Comparison of ENCODE assay signal across 21 mouse cellular contexts in the genomic region with DNA sequence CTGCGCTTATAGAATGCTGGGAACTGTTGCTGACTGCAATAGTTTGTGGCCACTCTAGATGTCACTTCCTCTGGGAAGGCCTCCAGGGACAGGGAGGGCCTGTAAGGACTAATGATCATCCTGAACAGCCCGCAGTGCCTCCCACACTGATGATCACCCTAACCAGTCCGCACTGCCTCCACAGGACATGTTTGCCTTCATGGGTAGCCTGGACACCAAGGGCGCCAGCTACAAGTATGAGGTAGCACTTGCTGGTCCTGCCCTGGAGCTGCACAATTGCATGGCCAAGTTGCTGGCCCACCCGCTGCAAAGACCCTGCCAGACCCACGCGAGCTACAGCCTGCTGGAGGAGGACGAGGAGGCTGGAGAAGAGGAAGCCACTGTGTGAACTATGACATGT. TPM values are rescaled to one million over a fixed set of nuclear protein-coding genes. Genes with fewer than 3 reads are reported as not detected.
DNase-seq lines count a peak whose midpoint lies in the region; ATAC-seq and TF ChIP-seq lines count a peak whose summit lies in the region.
"Had no signal": no experiment of that assay in that cellular context is flagged by ENCODE, and none has a peak within 500 bp of the region (broad histone marks: within the 10 kb centered on the region; RNA-seq: fewer than 3 reads in every experiment).

No protein-coding gene starts in this region.

- no peak for TF ChIP-seq CTCF in liver, postnatal 0 days (IDR thresholded peaks at IDR 0.05; ENCODE audit: low read depth)
- TF ChIP-seq CTCF in G1E (IDR thresholded peaks at IDR 0.05; ENCODE audit: low read depth, low read length), result no peak

- no peak overlapping the region for H3K9ac ChIP-seq in forebrain, embryonic 13.5 days
- no peak overlapping the region for H3K9ac ChIP-seq in liver, embryonic 12.5 days
- H3K9ac ChIP-seq in liver, postnatal 0 days (replicated peaks), result no peak overlapping the region
- H3K9ac ChIP-seq in intestine, embryonic 16.5 days (ENCODE audit: low read depth, low read length), result no peak overlapping the region
- no peak overlapping the region for H3K9ac ChIP-seq in hindbrain, embryonic 12.5 days
- H3K9ac ChIP-seq: forebrain, embryonic 15.5 days; heart, embryonic 12.5 days had no signal

- whole genome bisulfite sequencing in forebrain, embryonic 10.5 days, result 88% methylated on average over 8 of the region's 8 CpGs
- WGBS in forebrain, embryonic 13.5 days, result 96% methylated on average over 8 of the region's 8 CpGs
- WGBS in liver, embryonic 12.5 days (ENCODE audit: insufficient replicate concordance), result 77% methylated on average over 8 of the region's 8 CpGs
- 76% methylated on average over 8 of the region's 8 CpGs for WGBS in liver, postnatal 0 days (ENCODE audit: insufficient replicate concordance)
- WGBS in intestine, embryonic 16.5 days, result 87% methylated on average over 8 of the region's 8 CpGs
- WGBS in hindbrain, embryonic 12.5 days, result 90% methylated on average over 8 of the region's 8 CpGs

- 0 out of 2 replicates have a peak overlapping the region, but pooled peaks have one; percentile 3 for H3K4me3 ChIP-seq in forebrain, embryonic 10.5 days
- no peak overlapping the region for H3K4me3 ChIP-seq in forebrain, embryonic 13.5 days
- no peak overlapping the region for H3K4me3 ChIP-seq in liver, embryonic 12.5 days
- H3K4me3 ChIP-seq in liver, postnatal 0 days (ENCODE audit: low read depth, low read length), result no peak overlapping the region
- H3K4me3 ChIP-seq in G1E (ENCODE audit: low read depth, low read length), result peak overlapping the region; percentile 61; the same call in 1 of the 2 replicates
- no peak overlapping the region for H3K4me3 ChIP-seq in intestine, embryonic 16.5 days (ENCODE audit: low read length)
- H3K4me3 ChIP-seq in hindbrain, embryonic 12.5 days, result no peak overlapping the region
- H3K4me3 ChIP-seq: forebrain, embryonic 15.5 days; heart, embryonic 12.5 days had no signal

- peak; percentile 13 for DNase-seq in forebrain, embryonic 10.5 days (ENCODE audit: extremely low spot score, low spot score)
- no peak for DNase-seq in liver, postnatal 0 days
- no peak for DNase-seq in G1E (ENCODE audit: low spot score)
- no peak for DNase-seq in left cerebral cortex, postnatal 25 days (ENCODE audit: low spot score in 2 of 2)
- DNase-seq: adrenal gland, postnatal 10 days; B cell, adult 2 months; heart, postnatal 10 days; kidney, adult 9 months; kidney, postnatal 14 days; lung, adult 18-20 months; lung, postnatal 10 days; thymus, postnatal 14 days had no signal

- no peaks in the 10 kb centered on the region for H3K9me3 ChIP-seq in forebrain, embryonic 10.5 days
- H3K9me3 ChIP-seq in forebrain, embryonic 13.5 days (replicated peaks), result no peaks in the 10 kb centered on the region
- H3K9me3 ChIP-seq in liver, embryonic 12.5 days (replicated peaks), result no peaks in the 10 kb centered on the region
- no peaks in the 10 kb centered on the region for H3K9me3 ChIP-seq in liver, postnatal 0 days (ENCODE audit: low read length)
- no peaks in the 10 kb centered on the region for H3K9me3 ChIP-seq in G1E (replicated peaks)
- no peaks in the 10 kb centered on the region for H3K9me3 ChIP-seq in intestine, embryonic 16.5 days (ENCODE audit: control insufficient read depth, low read length)
- no peaks in the 10 kb centered on the region for H3K9me3 ChIP-seq in hindbrain, embryonic 12.5 days (replicated peaks)
- H3K9me3 ChIP-seq: forebrain, embryonic 15.5 days; heart, embryonic 12.5 days had no signal

- no peak overlapping the region for H3K27ac ChIP-seq in forebrain, embryonic 10.5 days
- H3K27ac ChIP-seq in forebrain, embryonic 13.5 days, result no peak overlapping the region
- 0 out of 2 replicates have a peak overlapping the region, but pooled peaks have one; percentile 23 for H3K27ac ChIP-seq in liver, embryonic 12.5 days
- H3K27ac ChIP-seq in liver, postnatal 0 days (ENCODE audit: low read depth), result no peak overlapping the region
- H3K27ac ChIP-seq in intestine, embryonic 16.5 days (ENCODE audit: low read length), result peak overlapping the region; percentile 66
- H3K27ac ChIP-seq in hindbrain, embryonic 12.5 days, result no peak overlapping the region
- H3K27ac ChIP-seq: forebrain, embryonic 15.5 days had no signal

- intact Hi-C loops in left cerebral cortex, postnatal 25 days (cut with DNase I), result no loop called here

- TF ChIP-seq EP300 in liver, postnatal 0 days (IDR thresholded peaks at IDR 0.05; ENCODE audit: low read depth), result no peak

- peaks cover 30% of the 10 kb centered on the region for H3K4me1 ChIP-seq in forebrain, embryonic 10.5 days
- peaks cover 22% of the 10 kb centered on the region for H3K4me1 ChIP-seq in forebrain, embryonic 13.5 days
- peaks cover 41% of the 10 kb centered on the region for H3K4me1 ChIP-seq in liver, embryonic 12.5 days
- H3K4me1 ChIP-seq in liver, postnatal 0 days (ENCODE audit: insufficient read depth), result peaks cover 20% of the 10 kb centered on the region
- peaks cover 73% of the 10 kb centered on the region for H3K4me1 ChIP-seq in G1E (ENCODE audit: insufficient read depth, low read depth, low read length)
- H3K4me1 ChIP-seq in intestine, embryonic 16.5 days (ENCODE audit: control insufficient read depth, insufficient read depth, low read length), result peaks cover 25% of the 10 kb centered on the region
- H3K4me1 ChIP-seq in hindbrain, embryonic 12.5 days, result peaks cover 16% of the 10 kb centered on the region

- no peak overlapping the region for H3K4me2 ChIP-seq in forebrain, embryonic 13.5 days
- no peak overlapping the region for H3K4me2 ChIP-seq in liver, embryonic 12.5 days
- no peak overlapping the region for H3K4me2 ChIP-seq in liver, postnatal 0 days (ENCODE audit: low read depth, low read length)
- no peak overlapping the region for H3K4me2 ChIP-seq in intestine, embryonic 16.5 days (ENCODE audit: low read depth, low read length)
- no peak overlapping the region for H3K4me2 ChIP-seq in hindbrain, embryonic 12.5 days (replicated peaks)
- H3K4me2 ChIP-seq: forebrain, embryonic 15.5 days; heart, embryonic 12.5 days had no signal

- H3K36me3 ChIP-seq in forebrain, embryonic 10.5 days (replicated peaks), result peaks cover 57% of the 10 kb centered on the region
- H3K36me3 ChIP-seq in forebrain, embryonic 13.5 days (ENCODE audit: poor library complexity, severe bottlenecking), result peaks cover 35% of the 10 kb centered on the region
- H3K36me3 ChIP-seq in liver, embryonic 12.5 days, result peaks cover 57% of the 10 kb centered on the region
- peaks cover 33% of the 10 kb centered on the region for H3K36me3 ChIP-seq in liver, postnatal 0 days (replicated peaks; ENCODE audit: insufficient read depth, low read length)
- peaks cover 76% of the 10 kb centered on the region for H3K36me3 ChIP-seq in G1E (replicated peaks)
- peaks cover 7% of the 10 kb centered on the region for H3K36me3 ChIP-seq in intestine, embryonic 16.5 days (ENCODE audit: control insufficient read depth, insufficient read depth, low read length)
- H3K36me3 ChIP-seq in hindbrain, embryonic 12.5 days, result peaks cover 17% of the 10 kb centered on the region

- no peak for ATAC-seq in forebrain, embryonic 13.5 days
- ATAC-seq in liver, embryonic 12.5 days, result no peak
- ATAC-seq in liver, postnatal 0 days, result no peak
- no peak for ATAC-seq in G1E (ENCODE audit: extremely low read depth, insufficient number of reproducible peaks, low FRiP score, poor library complexity, severe bottlenecking)
- ATAC-seq in intestine, embryonic 16.5 days, result no peak
- ATAC-seq in hindbrain, embryonic 12.5 days (ENCODE audit: low FRiP score), result no peak
- ATAC-seq: forebrain, embryonic 15.5 days had no signal

- H3K27me3 ChIP-seq in forebrain, embryonic 10.5 days (ENCODE audit: poor library complexity, severe bottlenecking), result no peaks in the 10 kb centered on the region
- no peaks in the 10 kb centered on the region for H3K27me3 ChIP-seq in forebrain, embryonic 13.5 days
- H3K27me3 ChIP-seq in liver, embryonic 12.5 days (replicated peaks), result no peaks in the 10 kb centered on the region
- H3K27me3 ChIP-seq in liver, postnatal 0 days (ENCODE audit: insufficient read depth, low read length), result no peaks in the 10 kb centered on the region
- no peaks in the 10 kb centered on the region for H3K27me3 ChIP-seq in G1E (ENCODE audit: insufficient read depth, low read length)
- H3K27me3 ChIP-seq in intestine, embryonic 16.5 days (replicated peaks; ENCODE audit: control insufficient read depth, insufficient read depth, low read length), result no peaks in the 10 kb centered on the region
- no peaks in the 10 kb centered on the region for H3K27me3 ChIP-seq in hindbrain, embryonic 12.5 days
- H3K27me3 ChIP-seq: CH12.LX; forebrain, embryonic 15.5 days; heart, embryonic 12.5 days had no signal

RNA-seq across cellular contexts. Expression of a gene that starts 1.8 kb away (rescaled TPM):
- 47.3 and 51.2 TPM in 2 replicates for polyA plus RNA-seq in forebrain, embryonic 10.5 days (2016; fragmentation: Nextera tagmentation; extraction: Ambion mirVana)
- 30.9 and 32.3 TPM in 2 replicates for polyA plus RNA-seq in forebrain, embryonic 13.5 days (2015; fragmentation: Nextera tagmentation; extraction: Ambion mirVana)
- polyA plus RNA-seq in liver, embryonic 12.5 days (2016; fragmentation: Nextera tagmentation; extraction: Ambion mirVana), result 57.9 and 58.3 TPM in 2 replicates
- 11.4 and 11.9 TPM in 2 replicates for polyA plus RNA-seq in liver, postnatal 0 days (2015; fragmentation: Nextera tagmentation; extraction: Ambion mirVana)
- total RNA-seq in G1E (2014; fragmentation: Nextera tagmentation) (5.9 and 16.2 TPM in 2 replicates), G1E (2017) (9.8 and 12.1 TPM in 2 replicates)
- 13.7 and 15.1 TPM in 2 replicates for polyA plus RNA-seq in G1E (2012)
- polyA plus RNA-seq in intestine, embryonic 16.5 days (2015; fragmentation: Nextera tagmentation; extraction: Ambion mirVana), result 32.0 and 39.4 TPM in 2 replicates
- polyA plus RNA-seq in hindbrain, embryonic 12.5 days (2016; fragmentation: Nextera tagmentation; extraction: Ambion mirVana), result 22.0 and 26.4 TPM in 2 replicates
- total RNA-seq in left cerebral cortex, postnatal 25 days (2021), result under 1 TPM; 0.28 to 0.41 TPM
- total RNA-seq: gastrocnemius, adult 8-10 months had no signal

RNA-seq across cellular contexts. Expression of a gene that starts 7.3 kb away (rescaled TPM):
- polyA plus RNA-seq in forebrain, embryonic 10.5 days (2016; fragmentation: Nextera tagmentation; extraction: Ambion mirVana), result 106 and 108 TPM in 2 replicates
- 99.2 and 101 TPM in 2 replicates for polyA plus RNA-seq in forebrain, embryonic 13.5 days (2015; fragmentation: Nextera tagmentation; extraction: Ambion mirVana)
- polyA plus RNA-seq in liver, embryonic 12.5 days (2016; fragmentation: Nextera tagmentation; extraction: Ambion mirVana), result 79.0 and 82.6 TPM in 2 replicates
- 40.0 and 40.7 TPM in 2 replicates for polyA plus RNA-seq in liver, postnatal 0 days (2015; fragmentation: Nextera tagmentation; extraction: Ambion mirVana)
- total RNA-seq in G1E (2014; fragmentation: Nextera tagmentation) (58.4 and 83.8 TPM in 2 replicates), G1E (2017) (90.3 and 92.1 TPM in 2 replicates)
- 106 and 107 TPM in 2 replicates for polyA plus RNA-seq in G1E (2012)
- 84.7 and 86.9 TPM in 2 replicates for polyA plus RNA-seq in intestine, embryonic 16.5 days (2015; fragmentation: Nextera tagmentation; extraction: Ambion mirVana)
- 91.1 and 104 TPM in 2 replicates for polyA plus RNA-seq in hindbrain, embryonic 12.5 days (2016; fragmentation: Nextera tagmentation; extraction: Ambion mirVana)
- total RNA-seq in left cerebral cortex, postnatal 25 days (2021), result 100 to 1,000 TPM; 111 to 117 TPM

RNA-seq across cellular contexts. Expression of a gene that starts 8.4 kb away (rescaled TPM):
- polyA plus RNA-seq in forebrain, embryonic 10.5 days (2016; fragmentation: Nextera tagmentation; extraction: Ambion mirVana), result 5.8 and 5.9 TPM in 2 replicates
- polyA plus RNA-seq in forebrain, embryonic 13.5 days (2015; fragmentation: Nextera tagmentation; extraction: Ambion mirVana), result 3.7 and 4.2 TPM in 2 replicates
- 3.6 and 4.0 TPM in 2 replicates for polyA plus RNA-seq in liver, embryonic 12.5 days (2016; fragmentation: Nextera tagmentation; extraction: Ambion mirVana)
- polyA plus RNA-seq in liver, postnatal 0 days (2015; fragmentation: Nextera tagmentation; extraction: Ambion mirVana), result 4.6 and 5.6 TPM in 2 replicates
- not detected in 2 replicates for total RNA-seq in G1E (2014; fragmentation: Nextera tagmentation)
- 0.06 and 0.11 TPM in 2 replicates for total RNA-seq in G1E (2017)
- 0.08 and 0.09 TPM in 2 replicates for polyA plus RNA-seq in G1E (2012)
- polyA plus RNA-seq in intestine, embryonic 16.5 days (2015; fragmentation: Nextera tagmentation; extraction: Ambion mirVana), result 10.8 and 10.9 TPM in 2 replicates
- polyA plus RNA-seq in hindbrain, embryonic 12.5 days (2016; fragmentation: Nextera tagmentation; extraction: Ambion mirVana), result 5.7 and 6.8 TPM in 2 replicates
- total RNA-seq in left cerebral cortex, postnatal 25 days (2021), result 1 to 10 TPM; 4.9 to 5.0 TPM
- total RNA-seq: CH12.LX; megakaryocyte-erythroid progenitor cell, adult 5-6 weeks had no signal

RNA-seq across cellular contexts. Expression of a gene that starts 22.3 kb away (rescaled TPM):
- polyA plus RNA-seq in forebrain, embryonic 10.5 days (2016; fragmentation: Nextera tagmentation; extraction: Ambion mirVana), result 47.8 and 49.0 TPM in 2 replicates
- 11.6 and 12.9 TPM in 2 replicates for polyA plus RNA-seq in forebrain, embryonic 13.5 days (2015; fragmentation: Nextera tagmentation; extraction: Ambion mirVana)
- 35.3 and 38.8 TPM in 2 replicates for polyA plus RNA-seq in liver, embryonic 12.5 days (2016; fragmentation: Nextera tagmentation; extraction: Ambion mirVana)
- 38.0 and 46.6 TPM in 2 replicates for polyA plus RNA-seq in liver, postnatal 0 days (2015; fragmentation: Nextera tagmentation; extraction: Ambion mirVana)
- 6.4 and 8.6 TPM in 2 replicates for total RNA-seq in G1E (2014; fragmentation: Nextera tagmentation)
- total RNA-seq in G1E (2017), result 9.7 and 17.0 TPM in 2 replicates
- polyA plus RNA-seq in G1E (2012), result 36.0 and 47.8 TPM in 2 replicates
- 35.8 and 51.1 TPM in 2 replicates for polyA plus RNA-seq in intestine, embryonic 16.5 days (2015; fragmentation: Nextera tagmentation; extraction: Ambion mirVana)
- 61.2 and 65.2 TPM in 2 replicates for polyA plus RNA-seq in hindbrain, embryonic 12.5 days (2016; fragmentation: Nextera tagmentation; extraction: Ambion mirVana)
- 10 to 100 TPM; 37.6 to 43.0 TPM for total RNA-seq in left cerebral cortex, postnatal 25 days (2021)

RNA-seq across cellular contexts. Expression of a gene that starts 32.9 kb away (rescaled TPM):
- polyA plus RNA-seq in forebrain, embryonic 10.5 days (2016; fragmentation: Nextera tagmentation; extraction: Ambion mirVana), result 3.5 and 4.0 TPM in 2 replicates
- polyA plus RNA-seq in forebrain, embryonic 13.5 days (2015; fragmentation: Nextera tagmentation; extraction: Ambion mirVana), result 3.6 and 4.5 TPM in 2 replicates
- polyA plus RNA-seq in liver, embryonic 12.5 days (2016; fragmentation: Nextera tagmentation; extraction: Ambion mirVana), result 6.8 and 6.9 TPM in 2 replicates
- 5.3 and 5.9 TPM in 2 replicates for polyA plus RNA-seq in liver, postnatal 0 days (2015; fragmentation: Nextera tagmentation; extraction: Ambion mirVana)
- total RNA-seq in G1E (2014; fragmentation: Nextera tagmentation) (4.7 and 6.2 TPM in 2 replicates), G1E (2017) (18.0 and 25.8 TPM in 2 replicates)
- 32.3 and 37.6 TPM in 2 replicates for polyA plus RNA-seq in G1E (2012)
- 6.3 and 8.5 TPM in 2 replicates for polyA plus RNA-seq in intestine, embryonic 16.5 days (2015; fragmentation: Nextera tagmentation; extraction: Ambion mirVana)
- 5.8 and 6.7 TPM in 2 replicates for polyA plus RNA-seq in hindbrain, embryonic 12.5 days (2016; fragmentation: Nextera tagmentation; extraction: Ambion mirVana)
- 10 to 100 TPM; 14.8 to 18.6 TPM for total RNA-seq in left cerebral cortex, postnatal 25 days (2021)

Comparison
In these comparisons a context has a peak if more than half of its experiments do, and no peak if none do; other contexts are left out.
1. H3K27ac ChIP-seq: peak in liver, embryonic 12.5 days (single experiment) and intestine, embryonic 16.5 days (single experiment); none in forebrain, embryonic 10.5 days (single experiment), forebrain, embryonic 13.5 days (single experiment), liver, postnatal 0 days (single experiment) and hindbrain, embryonic 12.5 days (single experiment).
2. H3K4me3 ChIP-seq: peak in forebrain, embryonic 10.5 days (single experiment) and G1E (single experiment); none in forebrain, embryonic 13.5 days (single experiment), liver, embryonic 12.5 days (single experiment), liver, postnatal 0 days (single experiment), intestine, embryonic 16.5 days (single experiment) and hindbrain, embryonic 12.5 days (single experiment).